Mouse (Mus musculus) heart, embryonic 16.5 days (tissue): ENCODE data around the gene Olfr282. TPM values are rescaled to one million over a fixed set of nuclear protein-coding genes. Genes with fewer than 3 reads are reported as not detected.

Experiments
- ATAC-seq: fragments of 200-750 bp; cut with Nextera tagmentation; replicated peaks from 2 replicates; pipeline ENCODE4 v1.8.0; 2017; ENCODE audit warnings: moderate number of reproducible peaks; ENCODE audit not compliant: insufficient read depth, low FRiP score; ENCODE audit errors: extremely low read depth
- H3K27ac ChIP-seq: fragments of 300-500 bp; sonication (generic); 2 replicates; pipeline ENCODE4 v1.5.1; 2014; ENCODE audit warnings: mild to moderate bottlenecking, low read length, control low read depth, moderate library complexity
- H3K27me3 ChIP-seq: fragments of 300-500 bp; sonication (generic); 2 replicates; pipeline ENCODE4 v1.6.1; 2014; ENCODE audit warnings: low read length, mixed read lengths; ENCODE audit not compliant: control insufficient read depth, insufficient read depth
- H3K36me3 ChIP-seq: fragments of 300-500 bp; sonication (generic); 2 replicates; pipeline ENCODE4 v1.6.1; 2014; ENCODE audit not compliant: control insufficient read depth, insufficient read depth
- H3K4me1 ChIP-seq: fragments of 300-500 bp; sonication (generic); 2 replicates; pipeline ENCODE4 v1.6.1; 2014; ENCODE audit warnings: low read length, mixed read lengths; ENCODE audit not compliant: control insufficient read depth, insufficient read depth
- H3K4me2 ChIP-seq: fragments of 300-500 bp; sonication (generic); 2 replicates; pipeline ENCODE4 v1.6.1; 2014; ENCODE audit warnings: low read depth, mild to moderate bottlenecking, control low read depth, low read length
- H3K4me3 ChIP-seq: fragments of 300-500 bp; sonication (generic); 2 replicates; pipeline ENCODE4 v1.5.1; 2014; ENCODE audit warnings: mild to moderate bottlenecking, control low read depth, low read length
- H3K9ac ChIP-seq: fragments of 300-500 bp; sonication (generic); 2 replicates; pipeline ENCODE4 v1.6.1; 2014; ENCODE audit warnings: low read length, control low read depth
- H3K9me3 ChIP-seq: fragments of 300-500 bp; sonication (generic); replicated peaks from 2 replicates; pipeline ENCODE4 v1.6.1; 2016; ENCODE audit warnings: low read length; ENCODE audit not compliant: control insufficient read depth
- WGBS: fragments of 180-500 bp; shearing (Covaris S2); extraction: QIAGEN DNeasy Blood & Tissue Kit; methylation state at CpG from one replicate; pipeline ENCODE4 v1.1.7; 2014; 5-methylcytosine and 5-hydroxymethylcytosine counted together
- polyA plus RNA-seq: library from polyadenylated mRNA; unstranded; fragments of >200 nt; fragmentation: Nextera tagmentation; extraction: Ambion mirVana; gene quantifications from 2 replicates; pipeline ENCODE4 v1.2.1, GENCODE M21; 2015

Olfr282 gene
- polyA plus RNA-seq, 1 experiment from 2014 or later: not detected

DNA sequence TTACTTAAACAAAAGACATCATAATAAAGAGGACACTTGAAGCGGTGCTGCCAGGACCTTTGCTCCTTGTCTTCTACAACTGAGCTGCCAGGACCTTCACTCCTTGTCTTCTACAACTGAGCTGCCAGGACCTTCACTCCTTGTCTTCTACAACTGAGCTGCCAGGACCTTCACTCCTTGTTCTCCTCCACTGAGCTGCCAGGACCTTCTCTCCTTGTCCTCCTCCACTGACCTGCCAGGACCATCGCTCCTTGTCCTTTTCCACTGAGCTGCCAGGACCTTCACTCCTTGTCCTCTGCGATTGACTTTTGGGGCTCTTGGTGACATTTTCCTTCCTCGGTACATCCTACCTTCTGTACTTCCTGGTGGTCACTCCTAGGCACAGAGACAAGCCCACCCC is 17.5 kb downstream of the Olfr282 start:
- 65% methylated on average over 4 of the region's 4 CpGs for WGBS
- no peak for ATAC-seq
- Histone ChIP-seq H3K4me3 (no peak overlapping the region), H3K4me2 (no peak overlapping the region), H3K9me3 (peaks cover 3% of the 10 kb centered on the region; the same call in 1 of the 2 replicates), H3K9ac (no peak overlapping the region), H3K36me3 (no peaks in the 10 kb centered on the region), H3K27ac (no peak overlapping the region), H3K4me1 (no peaks in the 10 kb centered on the region), H3K27me3 (no peaks in the 10 kb centered on the region)

DNA sequence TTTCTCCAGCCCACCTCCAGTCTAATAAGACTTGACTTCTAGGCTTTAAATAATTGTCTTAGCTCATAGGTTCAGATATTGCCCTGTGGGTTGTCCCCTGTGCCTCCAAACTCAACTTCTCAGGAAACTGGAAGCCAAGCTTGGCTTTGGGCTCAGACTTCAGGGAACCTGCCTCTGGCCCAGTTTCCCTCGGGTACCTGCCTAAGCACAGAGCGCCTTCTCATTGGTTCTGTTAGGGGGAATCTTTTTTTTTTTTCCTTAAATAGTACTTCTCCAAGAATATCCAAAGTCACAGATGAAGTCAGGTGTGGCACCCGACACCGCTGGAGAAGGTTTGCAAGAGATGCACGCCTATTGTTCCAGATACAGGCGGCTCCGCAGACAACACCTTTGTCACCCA is 21.3 kb downstream of the Olfr282 start, which contains the start of gene Olfr281:
Olfr281 (plus strand) TSS at position 301 of the 400 bp plus-strand sequence.
- 88% methylated on average over 7 of the region's 7 CpGs for WGBS
- no peaks in the 10 kb centered on the region for H3K4me1 ChIP-seq
- no peaks in the 10 kb centered on the region for H3K36me3 ChIP-seq
- H3K9ac ChIP-seq: no peak within 1 kb of the TSS
- no peak within 1 kb of the TSS for H3K4me3 ChIP-seq
- H3K27ac ChIP-seq: no peak within 1 kb of the TSS
- no peaks in the 10 kb centered on the region for H3K9me3 ChIP-seq
- no peak within 1 kb of the TSS for H3K4me2 ChIP-seq
- no peaks in the 10 kb centered on the region for H3K27me3 ChIP-seq
- ATAC-seq: no peak

- WGBS: 85% methylated on average over 4 of the region's 4 CpGs
- ATAC-seq: no peak
- 0 out of 2 replicates have a peak, but pooled peaks cover 3% of the 10 kb centered on the region for H3K9me3 ChIP-seq
Measured at GRCm38 (mm10) chr15:98469596-98469995, 38.6 kb downstream of the Olfr282 start, which contains the start of gene OR5BS1P. Gene OR5BS1P (plus strand): TSS chr15:98469896.

GRCm38 (mm10) chr15:98471539-98471938 is 40.5 kb downstream of the Olfr282 start:
- Histone ChIP-seq H3K4me3 (no peak overlapping the region), H3K4me1 (no peaks in the 10 kb centered on the region), H3K9ac (no peak overlapping the region), H3K27me3 (peaks cover 5% of the 10 kb centered on the region; the same call in 1 of the 2 replicates), H3K36me3 (no peaks in the 10 kb centered on the region), H3K9me3 (0 out of 2 replicates have a peak, but pooled peaks cover 3% of the 10 kb centered on the region), H3K4me2 (no peak overlapping the region), H3K27ac (no peak overlapping the region)
- ATAC-seq: no peak
- 87% methylated on average over 13 of the region's 13 CpGs for whole genome bisulfite sequencing

More at GRCm38 (mm10) chr15:98469596-98469995, 38.6 kb downstream of the Olfr282 start, which contains the start of gene OR5BS1P:
- no peak within 1 kb of the TSS for H3K4me3 ChIP-seq
- H3K27ac ChIP-seq: no peak within 1 kb of the TSS
- peaks cover 5% of the 10 kb centered on the region; the same call in 1 of the 2 replicates for H3K27me3 ChIP-seq
- H3K4me2 ChIP-seq: no peak within 1 kb of the TSS
- H3K9ac ChIP-seq: no peak within 1 kb of the TSS
- H3K36me3 ChIP-seq: no peaks in the 10 kb centered on the region
- no peaks in the 10 kb centered on the region for H3K4me1 ChIP-seq

DNA sequence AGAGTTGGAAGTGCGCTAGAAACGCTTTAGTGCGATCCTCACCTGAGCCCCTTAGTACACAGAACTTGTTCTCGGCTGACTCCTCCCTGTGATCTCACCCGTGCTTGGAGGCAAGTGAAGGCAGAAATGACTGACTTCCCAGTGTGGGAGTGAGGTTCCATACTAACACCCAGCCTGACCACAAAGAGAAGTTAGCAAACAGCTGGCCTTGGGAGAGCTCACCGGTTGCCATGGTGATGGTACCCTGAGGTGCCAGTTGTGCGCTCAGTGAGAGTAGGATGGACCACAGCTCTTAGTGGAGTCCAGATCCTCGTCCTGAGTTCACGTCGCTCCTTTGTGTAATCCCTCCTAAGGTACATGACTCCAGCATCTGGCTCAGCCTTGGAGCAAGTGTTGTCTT is 43.9 kb downstream of the Olfr282 start:
- Histone ChIP-seq H3K9me3 (no peaks in the 10 kb centered on the region), H3K9ac (no peak overlapping the region), H3K27ac (no peak overlapping the region), H3K36me3 (no peaks in the 10 kb centered on the region), H3K4me1 (no peaks in the 10 kb centered on the region), H3K4me2 (no peak overlapping the region), H3K4me3 (no peak overlapping the region), H3K27me3 (peaks cover 5% of the 10 kb centered on the region)
- ATAC-seq: no peak
- WGBS: 72% methylated on average over 10 of the region's 10 CpGs

GRCm38 (mm10) chr15:98475382-98475781 is 44.4 kb downstream of the Olfr282 start:
- ATAC-seq: no peak
- 48% methylated on average over 10 of the region's 10 CpGs for WGBS
- no peak overlapping the region for H3K9ac ChIP-seq
- no peaks in the 10 kb centered on the region for H3K36me3 ChIP-seq
- H3K9me3 ChIP-seq: no peaks in the 10 kb centered on the region
- H3K4me1 ChIP-seq: no peaks in the 10 kb centered on the region
- no peak overlapping the region for H3K4me3 ChIP-seq
- H3K27ac ChIP-seq: no peak overlapping the region
- peaks cover 5% of the 10 kb centered on the region for H3K27me3 ChIP-seq
- no peak overlapping the region for H3K4me2 ChIP-seq

DNA sequence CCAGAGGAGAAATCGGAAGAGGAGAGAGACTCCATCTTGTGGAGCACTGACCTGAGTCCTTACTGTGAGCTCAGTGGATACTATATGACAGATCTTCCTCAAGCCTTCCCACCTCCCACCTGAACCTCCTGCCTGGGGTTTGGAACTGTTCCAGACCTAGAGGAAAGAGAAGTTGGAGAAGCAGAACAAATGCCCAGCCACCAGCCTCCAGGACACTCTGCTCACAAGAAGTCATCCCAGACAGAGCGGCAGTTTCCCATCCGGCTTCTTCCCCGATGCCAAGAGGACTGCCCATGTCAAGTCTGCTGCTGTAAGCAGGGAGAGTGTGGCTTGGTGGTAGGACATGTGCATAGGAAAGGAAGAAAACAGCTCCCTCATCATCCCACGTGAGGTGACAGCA is 45.3 kb downstream of the Olfr282 start:
- WGBS: 76% methylated on average over 5 of the region's 5 CpGs
- H3K27ac ChIP-seq: no peak overlapping the region
- no peak overlapping the region for H3K4me3 ChIP-seq
- no peaks in the 10 kb centered on the region for H3K9me3 ChIP-seq
- H3K36me3 ChIP-seq: no peaks in the 10 kb centered on the region
- peaks cover 3% of the 10 kb centered on the region for H3K27me3 ChIP-seq
- no peaks in the 10 kb centered on the region for H3K4me1 ChIP-seq
- H3K9ac ChIP-seq: no peak overlapping the region
- no peak overlapping the region for H3K4me2 ChIP-seq
- ATAC-seq: no peak

GRCm38 (mm10) chr15:98479568-98480102 is 48.6 kb downstream of the Olfr282 start:
- Histone ChIP-seq H3K27ac (no peak overlapping the region), H3K4me3 (no peak overlapping the region), H3K9me3 (no peaks in the 10 kb centered on the region), H3K27me3 (no peaks in the 10 kb centered on the region; the same call in 1 of the 2 replicates), H3K36me3 (no peaks in the 10 kb centered on the region), H3K9ac (no peak overlapping the region), H3K4me2 (no peak overlapping the region), H3K4me1 (no peaks in the 10 kb centered on the region)
- ATAC-seq: no peak
- WGBS: 62% methylated on average over 7 of the region's 7 CpGs

DNA sequence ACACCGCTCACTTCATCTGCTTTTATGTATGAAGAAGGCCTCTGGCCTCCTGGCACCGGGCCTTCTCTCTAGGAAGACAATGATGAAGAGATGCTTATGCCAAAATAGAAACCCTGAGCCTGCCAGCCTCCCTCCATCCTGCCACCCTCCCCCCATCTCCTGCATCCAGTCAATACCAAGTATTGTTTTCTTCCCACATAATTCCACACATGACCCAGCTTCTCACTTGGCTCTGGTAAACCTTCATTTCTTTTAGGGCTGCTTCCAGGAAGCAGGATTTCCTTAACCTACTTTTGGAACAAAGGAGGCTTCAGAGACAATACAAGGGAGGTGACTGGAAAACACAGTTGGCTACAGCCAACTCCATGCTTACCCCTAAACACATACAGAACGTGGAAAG is 51.7 kb downstream of the Olfr282 start, which contains the start of gene Lalba:
Lalba (minus strand) TSS at position 21 of the 400 bp plus-strand sequence.
- H3K4me2 ChIP-seq: no peak within 1 kb of the TSS
- ATAC-seq: no peak
- no peaks in the 10 kb centered on the region for H3K36me3 ChIP-seq
- H3K4me3 ChIP-seq: no peak within 1 kb of the TSS
- H3K27me3 ChIP-seq: no peaks in the 10 kb centered on the region; the same call in 1 of the 2 replicates
- no peak within 1 kb of the TSS for H3K9ac ChIP-seq
- no peaks in the 10 kb centered on the region for H3K4me1 ChIP-seq
- H3K9me3 ChIP-seq: peaks cover 3% of the 10 kb centered on the region; the same call in 1 of the 2 replicates
- WGBS: 49% methylated on average over 3 of the region's 3 CpGs
- no peak within 1 kb of the TSS for H3K27ac ChIP-seq
